Mouse (Mus musculus): ENCODE measurements around the gene Hpse.

The Hpse gene

DNA sequence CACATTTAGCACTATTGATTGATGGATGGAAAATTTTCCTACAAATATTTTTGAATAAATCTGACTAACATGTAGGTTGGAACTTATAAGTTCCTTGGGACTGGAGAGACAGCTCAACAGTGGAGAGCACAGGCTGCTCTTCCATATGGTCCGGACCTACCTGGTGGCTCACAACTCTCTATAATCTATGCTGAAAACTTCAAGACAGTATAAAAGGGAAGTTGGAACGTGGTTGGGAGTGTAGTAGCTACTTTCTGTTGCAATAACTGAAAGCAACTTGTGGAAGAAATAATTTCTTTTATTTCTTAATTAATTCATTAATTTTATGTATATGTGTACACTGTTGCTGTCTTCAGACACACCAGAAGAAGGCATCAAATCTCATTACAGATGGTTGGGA, 22.1 kb downstream of the Hpse start:
- DNase-seq (ENCODE audit: low spot score) = no peak

DNA sequence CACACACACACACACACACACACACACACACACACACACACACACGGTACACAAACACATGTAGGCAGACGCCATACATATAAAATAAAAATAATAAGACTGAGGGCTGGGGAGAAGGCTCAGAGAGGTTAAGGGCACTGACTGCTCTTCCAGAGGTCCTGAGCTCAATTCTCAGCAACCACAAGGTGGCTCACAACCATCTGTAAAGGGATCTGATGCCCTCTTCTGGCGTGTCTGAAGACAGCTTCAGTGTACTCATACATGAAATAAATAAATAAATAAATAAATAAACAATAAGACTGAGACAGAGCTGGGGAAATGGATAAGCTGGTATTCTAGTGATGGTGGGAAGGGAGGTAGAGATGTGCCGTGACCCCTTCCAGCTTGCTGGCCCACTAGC, 33.9 kb downstream of the Hpse start:
- DNase-seq (ENCODE audit: low spot score) = no peak

DNA sequence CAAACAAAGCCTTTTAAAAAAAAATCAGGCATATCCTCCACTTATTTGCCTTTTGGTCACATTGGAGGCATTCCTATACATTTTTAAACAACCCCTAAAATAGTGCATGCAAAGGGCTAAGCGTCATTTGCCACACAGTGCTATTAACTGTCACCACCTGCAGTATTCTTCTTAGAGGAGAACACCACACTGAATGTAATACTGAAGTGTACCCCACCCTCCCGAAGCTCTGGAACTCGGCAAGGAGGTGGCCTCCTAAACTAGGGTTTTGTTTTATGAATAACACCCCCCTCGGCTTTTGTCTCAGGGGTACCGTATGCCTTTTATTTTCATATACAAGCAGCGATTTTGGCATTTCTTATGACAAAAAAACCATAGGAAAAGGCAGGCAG, 39.0 kb downstream of the Hpse start:
- DNase-seq (ENCODE audit: low spot score) = no peak

DNA sequence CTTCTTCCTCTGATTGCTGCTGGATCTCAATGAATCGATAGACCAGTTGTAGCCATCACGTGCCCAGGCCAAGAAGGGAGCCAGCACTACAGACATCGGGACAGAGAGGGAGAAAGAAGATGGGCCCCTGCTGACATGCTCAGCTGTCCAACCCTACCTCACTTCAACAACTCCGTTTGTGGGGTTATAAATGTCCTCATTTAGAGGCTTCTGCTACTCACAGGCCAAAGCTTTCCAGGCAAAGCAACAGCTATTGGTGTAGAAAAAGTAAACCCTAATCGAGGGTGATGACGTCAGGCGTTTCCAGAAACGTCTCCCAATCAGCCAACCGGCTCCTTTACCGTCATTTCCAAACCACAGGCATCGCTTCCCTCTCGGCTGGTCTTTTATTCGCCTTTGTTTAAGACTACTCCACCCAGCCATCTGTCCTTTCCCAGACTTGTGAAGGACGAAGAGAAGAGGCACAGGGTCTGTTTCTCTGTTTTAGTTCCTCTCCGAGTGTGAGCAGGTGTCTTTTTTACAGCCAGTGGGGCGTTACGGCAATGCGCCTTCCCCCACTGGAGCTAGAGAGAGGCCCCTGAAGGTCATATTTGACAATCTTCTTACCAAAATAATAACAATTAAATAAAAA, 39.5 kb downstream of the Hpse start:
- no peak for DNase-seq (ENCODE audit: low spot score)

DNA sequence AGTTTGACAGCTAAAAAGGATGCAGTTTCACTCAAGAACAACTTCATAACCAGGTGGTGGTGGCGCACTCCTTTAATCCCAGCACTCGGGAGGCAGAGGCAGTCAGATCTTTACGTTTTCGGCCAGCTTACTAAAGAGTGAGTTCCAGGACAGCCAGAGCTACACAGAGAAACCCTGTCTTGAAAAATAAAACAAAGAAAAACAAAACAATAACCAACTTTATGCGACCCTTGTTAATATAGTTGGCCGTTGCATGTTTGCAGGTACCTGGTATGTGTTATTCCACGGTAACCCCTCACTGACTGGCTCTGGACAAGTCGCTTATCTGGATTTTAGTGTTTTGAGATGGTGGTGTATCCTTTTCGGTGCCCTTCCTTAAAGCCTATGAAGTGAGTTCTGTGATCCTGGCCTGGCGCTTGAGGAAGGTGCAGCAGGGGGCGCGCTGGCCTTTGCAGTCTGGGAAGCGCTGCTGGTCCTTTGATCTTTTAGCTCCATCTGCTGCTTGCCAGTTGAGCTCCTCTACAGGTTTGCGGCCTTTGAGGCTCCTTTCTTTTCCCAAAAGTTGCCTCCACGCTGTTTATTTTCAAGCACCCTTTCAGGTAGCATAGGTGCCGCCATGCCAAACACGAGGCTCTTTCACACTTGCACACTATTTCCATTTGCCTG, 44.7 kb downstream of the Hpse start, which contains the start of gene Coq2:
Gene Coq2, minus strand, starts transcription at position 430 of the 666 bp plus-strand sequence.
- peak; percentile 89 for DNase-seq (ENCODE audit: low spot score)

DNA sequence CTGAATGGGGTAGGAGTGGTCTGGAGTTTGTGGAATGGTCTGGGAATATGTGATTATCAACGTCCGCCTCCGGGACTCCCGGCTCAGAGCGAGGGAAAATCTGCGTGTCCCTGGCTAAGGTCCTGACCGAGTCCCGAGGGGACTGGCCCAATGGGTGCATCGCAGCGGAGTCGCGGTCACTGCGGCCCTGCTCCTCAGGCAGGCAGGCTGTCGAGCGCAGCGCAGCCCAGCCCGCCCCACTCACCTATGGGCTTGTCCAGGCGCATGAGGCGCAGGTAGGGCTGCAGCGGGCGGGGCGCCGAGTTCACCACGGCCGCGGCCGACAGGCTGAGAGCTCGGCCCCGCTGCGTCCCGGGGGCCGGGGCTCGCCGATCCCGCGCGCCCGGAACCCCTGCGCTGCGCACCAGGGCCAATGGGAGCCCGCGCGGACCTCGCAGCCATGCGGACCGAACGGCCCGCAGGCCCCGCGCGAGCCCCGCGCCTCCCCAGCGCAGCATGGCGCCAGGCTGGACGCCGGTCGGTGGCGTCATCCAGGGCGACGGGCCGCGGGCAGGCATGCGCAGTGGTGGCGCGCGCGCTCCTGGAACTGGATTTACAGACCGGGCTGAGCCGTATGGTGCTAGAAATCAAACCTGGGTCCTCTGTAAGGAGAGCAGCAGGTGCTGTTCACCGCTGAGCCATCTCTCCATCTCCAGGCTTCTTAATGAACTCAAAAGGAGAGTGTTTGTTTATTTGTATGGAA, 45.6 kb downstream of the Hpse start:
- peak; percentile 94 for DNase-seq (ENCODE audit: low spot score)

DNA sequence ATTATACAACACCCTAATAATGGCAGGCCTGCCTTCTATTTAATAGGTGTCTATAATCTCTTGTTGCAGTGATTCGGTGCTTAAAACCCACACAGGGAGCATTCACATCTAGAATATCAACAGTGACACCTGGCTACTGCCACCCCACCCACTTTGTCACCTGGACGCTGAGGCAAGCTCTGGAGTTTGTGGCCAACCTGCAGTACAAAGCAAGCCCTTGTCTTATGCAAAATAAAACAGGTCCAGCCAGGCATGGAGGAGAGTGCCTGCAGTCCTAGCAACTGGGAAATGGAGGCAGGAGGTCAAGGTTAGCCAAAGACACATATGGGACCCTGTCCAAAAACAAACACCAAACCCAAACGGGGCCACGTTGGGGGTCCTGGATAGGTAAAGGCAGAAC, 47.1 kb downstream of the Hpse start:
- DNase-seq (ENCODE audit: low spot score) = no peak

DNA sequence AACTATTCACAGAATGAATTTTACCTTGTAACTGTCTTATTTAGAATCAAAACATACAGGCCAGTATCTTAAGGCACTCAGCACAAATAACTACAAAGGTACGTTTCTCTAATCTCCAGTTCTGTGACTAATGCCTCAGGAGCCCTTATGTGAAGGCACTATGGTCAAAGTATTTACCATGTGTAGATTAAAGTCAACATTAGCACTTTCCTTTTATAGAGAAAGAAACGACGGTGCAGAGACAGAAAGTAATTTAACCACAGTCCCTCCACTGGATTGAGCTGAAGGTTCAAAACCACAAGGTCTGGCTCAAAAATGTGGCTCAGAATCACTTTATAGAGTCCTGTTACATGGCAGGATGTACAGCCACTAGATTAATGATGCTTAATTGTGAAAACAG, 47.6 kb downstream of the Hpse start:
- no peak for DNase-seq (ENCODE audit: low spot score)

DNA sequence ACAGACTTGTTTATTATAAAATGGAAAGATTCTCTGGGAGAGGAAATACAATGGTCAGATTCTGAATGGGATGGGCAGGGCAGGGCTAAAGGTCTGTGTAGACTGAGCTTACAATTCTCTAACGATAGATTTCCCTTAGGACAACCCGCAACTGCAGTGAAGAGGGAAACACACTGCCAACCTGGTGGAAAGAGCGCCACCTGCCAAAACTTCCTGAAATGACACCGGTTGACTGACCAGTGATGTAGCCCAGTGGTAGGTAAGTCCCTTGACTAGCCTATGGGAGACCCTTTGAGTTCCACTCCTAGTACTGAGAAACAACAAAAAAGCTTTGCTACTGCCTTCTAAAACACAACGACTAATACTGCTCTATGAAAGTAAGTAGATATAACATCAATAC, 48.1 kb downstream of the Hpse start:
- peak; percentile 72 for DNase-seq (ENCODE audit: low spot score)

DNA sequence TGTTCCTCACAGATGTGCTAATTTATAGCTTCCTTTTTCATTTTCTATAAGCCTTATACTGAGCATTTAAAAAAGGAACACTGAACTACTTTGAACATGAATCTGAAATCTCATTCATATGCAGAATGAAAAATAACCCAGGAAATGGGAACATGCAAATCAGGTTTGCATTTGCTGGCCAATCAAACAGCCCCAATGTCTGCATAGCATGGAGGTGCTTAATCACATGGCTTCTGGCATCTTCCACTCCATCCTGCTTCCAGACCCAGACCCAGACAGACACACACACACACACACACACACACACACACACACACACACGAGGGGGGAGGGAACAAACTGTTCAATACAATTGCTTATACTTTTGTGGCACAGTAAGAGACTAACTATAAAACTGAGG, 52.6 kb downstream of the Hpse start:
- DNase-seq (ENCODE audit: low spot score) = no peak

DNA sequence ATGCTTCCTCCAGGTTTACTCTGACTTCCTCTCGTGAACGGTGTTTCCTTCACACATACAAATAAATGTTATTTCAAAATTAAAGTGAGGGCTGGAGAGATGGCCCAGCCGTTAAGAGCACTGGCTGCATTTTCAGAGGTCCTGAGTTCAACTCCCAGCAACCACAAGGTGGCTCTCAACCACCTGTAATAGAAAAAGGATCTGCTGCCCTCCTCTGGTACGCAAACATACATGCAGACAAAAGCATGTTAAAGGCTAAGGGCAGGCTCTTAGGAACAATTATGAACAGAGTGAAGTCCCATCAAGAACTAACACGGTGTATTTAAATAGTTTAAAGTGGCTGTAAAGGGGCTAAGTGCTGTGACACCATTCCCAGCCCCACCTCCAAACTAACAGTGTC, 55.7 kb downstream of the Hpse start:
- peak; percentile 59 for DNase-seq (ENCODE audit: low spot score)

DNA sequence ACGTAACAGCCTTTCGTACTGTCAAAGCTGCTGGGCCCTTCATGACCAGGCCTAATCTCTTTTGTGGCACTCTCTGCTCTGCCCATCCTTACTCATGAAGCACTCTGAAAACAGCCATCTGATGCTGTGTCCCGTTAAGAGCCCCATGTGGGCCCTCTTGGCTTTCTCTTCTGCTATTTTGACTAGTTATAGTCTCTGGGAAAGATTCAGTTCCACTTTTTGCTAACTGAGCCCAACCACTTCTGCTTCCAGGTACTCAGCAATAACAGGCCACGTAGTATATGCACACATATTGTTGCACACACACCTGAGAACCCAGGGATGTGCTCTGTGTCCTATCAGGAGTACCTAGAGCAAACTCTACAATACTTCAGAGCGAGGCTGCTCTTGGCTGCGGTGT, 56.5 kb downstream of the Hpse start:
- no peak for DNase-seq (ENCODE audit: low spot score)

DNA sequence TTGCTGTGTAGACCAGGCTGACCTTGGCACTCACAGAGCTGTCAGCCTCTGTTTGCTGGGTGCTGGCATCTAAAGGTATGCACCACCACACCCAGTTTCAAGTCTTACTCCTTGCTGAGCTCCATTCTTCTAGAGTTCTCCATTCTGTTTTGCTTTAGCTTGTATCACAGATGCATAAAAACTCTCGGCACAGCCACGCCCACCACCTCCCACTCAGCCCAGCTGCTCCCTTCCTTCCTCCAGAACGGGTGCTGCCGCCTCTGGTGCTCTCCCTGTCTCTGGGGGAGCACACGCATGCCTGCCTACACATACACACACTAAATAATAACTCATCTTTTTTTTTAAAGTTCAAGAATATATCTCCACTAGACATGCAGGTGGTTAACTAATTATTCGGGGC, 61.1 kb downstream of the Hpse start:
- DNase-seq (ENCODE audit: low spot score) = no peak

DNA sequence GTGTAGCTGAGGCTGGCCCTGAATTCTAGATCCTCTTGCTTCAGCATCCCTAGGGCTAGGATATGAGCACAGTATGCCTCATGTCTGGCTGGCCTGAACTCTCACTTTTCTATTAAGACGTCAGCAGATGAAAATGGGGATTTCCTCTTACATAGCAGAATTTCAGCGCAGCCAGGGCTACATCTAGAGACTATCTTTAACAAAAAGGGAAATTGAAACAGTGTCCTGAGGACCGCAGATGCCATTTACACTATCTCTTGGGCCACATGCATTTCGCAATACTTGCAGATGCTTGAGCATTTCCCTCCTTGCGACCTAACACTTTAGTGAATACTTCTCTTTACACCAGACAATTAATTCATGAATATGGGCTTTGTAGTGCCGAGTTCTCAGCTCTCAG, 63.2 kb downstream of the Hpse start:
- no peak for DNase-seq (ENCODE audit: low spot score)

DNA sequence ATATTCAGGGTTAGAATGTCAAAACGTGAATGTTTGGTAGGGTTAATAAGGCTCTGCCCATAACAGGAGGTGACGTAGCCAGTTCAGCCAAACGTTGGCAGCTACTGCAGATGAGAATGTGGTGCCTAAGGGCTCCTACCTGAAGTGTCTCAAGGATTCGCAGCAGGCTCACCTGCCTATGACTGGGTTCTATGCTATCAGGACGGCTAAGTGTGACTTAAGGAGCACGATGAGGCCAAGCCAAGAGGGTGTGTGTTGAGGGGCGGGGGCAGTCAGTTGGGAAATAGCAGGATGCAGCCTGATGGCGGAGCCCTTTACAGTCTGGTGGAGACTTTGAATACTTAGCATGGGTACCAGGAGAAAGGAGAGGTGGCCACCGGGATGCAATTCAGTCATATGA, 67.2 kb downstream of the Hpse start:
- no peak for DNase-seq (ENCODE audit: low spot score)

DNA sequence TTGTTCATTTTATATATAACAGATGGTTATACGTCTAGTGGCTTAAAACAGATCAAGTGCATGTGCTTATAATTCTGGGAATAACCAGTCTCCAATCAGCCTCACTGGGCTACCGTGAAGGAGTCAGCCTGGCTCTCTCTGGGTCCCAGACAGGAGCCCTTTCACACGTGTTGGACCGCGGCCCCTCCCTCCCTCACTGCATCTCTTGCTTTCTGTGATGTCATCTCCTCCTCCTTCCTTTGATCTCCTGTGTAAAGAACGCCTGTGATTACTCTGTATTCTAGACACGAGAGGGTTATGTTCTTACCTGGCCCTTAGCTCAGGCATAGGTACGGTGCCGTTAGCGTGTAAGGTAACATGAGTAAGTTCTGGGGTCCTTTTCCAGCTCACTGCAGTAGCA, 68.0 kb downstream of the Hpse start:
- DNase-seq (ENCODE audit: low spot score) = no peak

DNA sequence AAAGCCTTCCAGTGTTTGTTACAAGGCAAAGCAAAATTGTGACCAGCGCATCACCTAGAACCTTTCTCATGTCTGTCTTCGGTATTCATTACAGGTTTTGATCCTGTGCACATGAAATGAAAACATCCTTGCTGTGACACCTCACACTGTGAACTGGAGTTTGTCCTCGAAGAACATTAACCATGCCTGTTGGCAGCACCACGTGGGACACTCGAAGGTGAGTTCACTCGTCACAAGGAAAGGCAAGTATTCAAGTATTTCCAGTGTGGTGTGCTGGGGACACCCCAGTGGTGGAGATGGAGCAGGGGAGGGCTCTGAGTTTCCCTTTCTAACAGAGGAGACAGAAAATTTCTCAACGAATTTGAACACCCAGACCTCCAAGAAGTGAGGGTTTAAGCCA, 68.5 kb downstream of the Hpse start:
- DNase-seq (ENCODE audit: low spot score) = no peak

DNA sequence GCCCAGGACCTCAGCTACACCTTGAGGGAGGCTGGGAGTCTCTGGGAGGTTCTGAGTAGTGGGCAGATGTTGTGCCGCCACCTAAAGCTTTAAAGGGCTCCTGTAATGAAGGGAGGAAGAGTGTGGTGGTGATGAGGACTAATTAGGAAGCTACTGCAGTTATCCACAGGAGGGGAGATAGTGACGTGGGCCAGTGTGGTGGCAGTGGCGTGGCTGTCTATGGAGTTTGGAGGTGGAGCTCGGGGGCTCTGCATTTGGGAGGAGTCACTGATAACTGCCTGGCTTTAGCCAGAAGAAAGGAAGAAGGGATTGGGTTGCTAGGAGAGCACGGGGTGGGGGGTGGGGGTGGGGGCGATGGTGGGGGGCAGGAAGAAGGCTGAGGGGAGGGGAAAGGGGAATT, 71.0 kb downstream of the Hpse start:
- DNase-seq (ENCODE audit: low spot score) = no peak

DNA sequence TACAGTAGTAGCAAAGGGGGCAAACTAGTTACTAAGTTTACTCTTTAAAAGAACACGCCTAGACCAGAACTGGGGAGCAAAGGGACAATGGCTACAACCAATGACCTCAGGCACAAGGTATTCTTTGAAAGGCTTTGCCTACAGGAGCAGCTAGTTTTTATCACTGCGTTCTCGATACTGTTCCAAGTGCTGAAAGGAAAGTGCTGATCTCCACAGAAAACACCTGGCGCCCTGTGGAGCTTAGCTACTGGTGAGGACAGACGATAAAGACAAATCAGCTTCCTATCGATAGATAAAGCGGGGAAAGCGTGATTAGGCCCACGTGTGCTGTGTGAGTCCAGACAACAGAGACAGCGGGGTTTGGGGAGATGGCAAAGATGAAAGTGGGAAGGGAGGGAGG, 71.5 kb downstream of the Hpse start:
- DNase-seq (ENCODE audit: low spot score) = no peak

DNA sequence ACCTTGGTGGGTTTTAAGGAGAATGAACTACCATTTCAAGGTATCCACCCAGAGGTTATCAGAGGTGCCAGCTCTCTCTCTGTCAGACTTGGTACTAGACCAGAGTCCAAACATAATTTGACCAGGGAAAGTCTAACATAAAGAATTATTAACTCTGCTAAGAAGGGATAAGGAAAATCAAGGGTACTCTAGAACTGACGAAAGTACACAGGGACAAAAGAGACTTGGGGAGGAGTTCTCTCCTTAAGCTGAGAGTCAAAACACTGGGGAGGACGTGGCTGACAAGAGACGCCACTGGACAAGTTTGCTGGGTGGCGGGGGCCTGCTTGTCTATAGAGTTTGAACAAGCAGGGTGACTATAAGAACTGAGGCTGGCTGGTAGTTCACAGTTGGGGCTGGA, 73.0 kb downstream of the Hpse start:
- DNase-seq (ENCODE audit: low spot score) = no peak

DNA sequence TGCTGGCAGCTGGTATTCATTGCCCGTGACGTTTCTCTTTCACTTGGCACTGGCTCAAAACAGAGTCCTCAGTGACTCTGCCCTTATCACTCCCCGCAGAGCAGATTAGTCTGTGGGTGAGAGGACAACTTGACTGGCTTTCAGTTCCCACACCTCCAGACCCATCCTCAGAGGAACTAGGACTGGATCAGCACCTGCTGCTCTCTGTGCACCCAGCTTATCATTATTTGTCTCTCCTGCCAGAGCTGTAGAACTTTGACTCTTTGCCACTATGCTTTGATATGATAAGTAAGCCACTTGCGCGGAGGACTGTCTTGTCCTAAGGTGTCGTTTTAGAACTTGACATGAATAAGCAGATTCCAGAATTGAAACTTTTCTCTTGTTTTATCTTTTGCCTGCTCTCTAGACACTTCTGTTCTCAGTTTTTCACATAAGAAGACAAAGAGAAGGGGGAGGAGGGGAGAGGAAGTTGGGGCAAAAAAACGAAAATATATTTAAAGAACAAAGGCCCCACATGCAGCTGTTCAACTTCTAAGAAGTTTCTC, 75.5 kb downstream of the Hpse start:
- no peak for DNase-seq (ENCODE audit: low spot score)

DNA sequence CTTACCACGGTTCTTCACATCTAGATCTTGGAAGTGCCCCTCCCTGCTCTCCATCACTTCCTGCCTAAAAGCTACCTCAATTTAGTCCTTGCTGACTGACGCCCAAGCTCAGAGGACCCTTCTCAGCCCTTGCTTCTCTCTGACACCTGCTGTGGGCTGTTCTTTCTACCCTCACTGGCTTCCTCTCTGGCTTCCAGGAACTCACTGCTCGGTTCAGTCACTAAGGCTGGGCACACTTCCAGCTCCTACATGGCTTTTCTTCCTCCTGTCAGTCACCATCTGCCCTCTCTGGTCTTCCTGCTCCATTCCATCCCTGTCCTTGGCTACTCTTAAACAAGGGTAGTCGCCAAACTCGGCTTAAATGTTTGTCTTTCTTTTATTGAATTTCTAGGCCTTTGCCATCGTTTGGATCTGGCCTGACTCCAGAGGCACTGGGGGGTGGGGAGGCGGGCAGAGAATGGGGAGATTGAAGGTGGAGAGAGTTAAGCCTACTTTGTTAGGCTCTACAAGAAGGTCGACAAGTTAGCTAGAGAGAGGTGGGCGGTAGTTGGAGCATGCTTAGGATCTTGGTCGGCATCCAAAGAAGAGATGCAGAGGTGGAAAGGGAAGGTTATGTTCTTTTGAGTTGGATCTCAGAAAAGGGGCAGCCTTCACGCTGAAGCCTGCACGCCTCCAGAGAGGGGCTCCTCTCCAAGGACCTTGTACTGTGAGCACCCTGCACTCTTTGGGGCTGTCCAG, 76.1 kb downstream of the Hpse start:
- peak; percentile 56 for DNase-seq (ENCODE audit: low spot score)

DNA sequence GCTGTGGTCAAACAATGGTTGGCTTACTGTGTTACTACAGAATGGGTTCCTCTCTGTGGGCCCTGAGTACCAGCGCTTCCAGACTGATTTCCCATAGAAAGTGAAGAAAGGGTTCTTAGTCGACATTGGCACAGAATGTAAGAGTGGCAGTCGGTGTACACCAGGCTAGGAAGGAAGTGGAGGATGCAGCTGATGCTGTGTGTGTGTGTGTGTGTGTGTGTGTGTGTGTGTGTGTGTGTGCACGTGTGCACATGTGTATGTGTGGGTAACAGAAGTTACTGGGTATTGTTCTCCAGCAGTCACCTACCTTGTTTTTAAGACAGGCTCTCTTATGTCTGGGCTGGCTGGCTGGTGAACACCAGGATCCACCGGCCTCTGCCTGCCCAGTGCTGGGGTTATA, 77.2 kb downstream of the Hpse start:
- no peak for DNase-seq (ENCODE audit: low spot score)

Measured in testis, postnatal 10 days (tissue).